Mouse (Mus musculus) spleen, adult 12 weeks (tissue): ENCODE results near the gene Glul.

Source experiments
- DNase-seq: peaks from one replicate; pipeline ENCODE4 v3.0.0; 2022; ENCODE audit warnings: low spot score

The Glul gene

GRCm38 (mm10) chr1:153909963-153910291 is 10.2 kb downstream of the Glul start:
- peak; percentile 28 for DNase-seq

- DNase-seq, result no peak
Measured at GRCm38 (mm10) chr1:153910423-153910822, 10.7 kb downstream of the Glul start.

GRCm38 (mm10) chr1:153911276-153911795 is 11.6 kb downstream of the Glul start:
- DNase-seq, result no peak

GRCm38 (mm10) chr1:153913869-153914268 is 14.1 kb downstream of the Glul start:
- DNase-seq, result no peak

GRCm38 (mm10) chr1:153918521-153919206 is 18.9 kb downstream of the Glul start:
- DNase-seq, result no peak

- DNase-seq, result no peak
Measured at GRCm38 (mm10) chr1:153921642-153922041, 21.9 kb downstream of the Glul start.

- no peak for DNase-seq
Measured at GRCm38 (mm10) chr1:153922571-153923021, 22.9 kb downstream of the Glul start.

GRCm38 (mm10) chr1:153924395-153925385 is 24.9 kb downstream of the Glul start:
- DNase-seq, result no peak

GRCm38 (mm10) chr1:153930431-153930830 is 30.7 kb downstream of the Glul start:
- no peak for DNase-seq

- no peak for DNase-seq
Measured at GRCm38 (mm10) chr1:153933772-153934171, 34.0 kb downstream of the Glul start.

GRCm38 (mm10) chr1:153935844-153936380 is 36.2 kb downstream of the Glul start:
- DNase-seq, result no peak

- no peak for DNase-seq
Measured at GRCm38 (mm10) chr1:153937025-153937424, 37.3 kb downstream of the Glul start.

GRCm38 (mm10) chr1:153940986-153941385 is 41.2 kb downstream of the Glul start:
- no peak for DNase-seq

- no peak for DNase-seq
Measured at GRCm38 (mm10) chr1:153945181-153945580, 45.4 kb downstream of the Glul start.

GRCm38 (mm10) chr1:153946971-153947370 is 47.2 kb downstream of the Glul start:
- DNase-seq, result no peak

- DNase-seq, result no peak
Measured at GRCm38 (mm10) chr1:153947837-153948236, 48.1 kb downstream of the Glul start.

- no peak for DNase-seq
Measured at GRCm38 (mm10) chr1:153953232-153953631, 53.5 kb downstream of the Glul start.

- no peak for DNase-seq
Measured at GRCm38 (mm10) chr1:153953797-153954196, 54.1 kb downstream of the Glul start.

- no peak for DNase-seq
Measured at GRCm38 (mm10) chr1:153957850-153958249, 58.1 kb downstream of the Glul start.
